Mouse (Mus musculus): ENCODE measurements at regions not wholly inside any gene's neighbourhood (a gene's known extent, or its start where the extent isn't known, plus 50 kb on each side); places are given as distances from the start of the nearest gene placed in this dataset.

DNA sequence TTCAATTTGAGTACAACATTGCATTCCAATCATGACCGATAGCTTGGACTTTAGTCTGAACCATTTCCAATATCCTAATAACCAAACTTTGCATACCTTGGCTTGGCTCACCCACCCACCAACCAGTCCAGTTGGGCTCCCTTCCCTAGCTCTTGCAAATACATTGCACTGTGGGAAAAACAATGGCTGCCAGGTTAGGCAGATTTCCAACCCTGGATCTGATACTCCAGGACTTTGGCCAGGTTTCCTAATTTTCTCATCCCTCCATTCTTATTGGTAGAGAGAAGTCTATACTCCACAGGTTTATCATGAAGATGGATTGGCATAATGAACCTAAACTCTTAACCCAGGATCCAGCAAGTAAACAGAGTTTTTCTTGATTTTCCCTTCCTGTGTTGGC is 299.4 kb upstream of the Chd6 start:
- no peak for TF ChIP-seq CTCF (IDR thresholded peaks at IDR 0.05; ENCODE audit: borderline replicate concordance, insufficient read depth, low read length)
- no peak for TF ChIP-seq POLR2A (IDR thresholded peaks at IDR 0.05; ENCODE audit: low read depth, low read length)
